Mouse (Mus musculus): ENCODE results near the gene Slc33a1. TPM values are rescaled to one million over a fixed set of nuclear protein-coding genes. Genes with fewer than 3 reads are reported as not detected.

Slc33a1 gene
- 12.8 and 17.3 TPM in 2 replicates for polyA plus RNA-seq (2012; rRNA removed; ENCODE audit: low replicate concordance)

GRCm38 (mm10) chr3:63964100-63964921, at the start of gene Slc33a1:
Gene Slc33a1, minus strand, starts transcription at chr3:63964768.

GRCm38 (mm10) chr3:63975955-63976908, 11.7 kb upstream of the Slc33a1 start, which contains the start of gene Gmps:
Gene Gmps, plus strand, starts transcription at chr3:63976106.

GRCm38 (mm10) chr3:63928878-63929859, 35.4 kb downstream of the Slc33a1 start, which contains the start of gene E130311K13Rik:
Gene E130311K13Rik, minus strand, starts transcription at chr3:63929472.

GRCm38 (mm10) chr3:63899309-63899695, 65.3 kb downstream of the Slc33a1 start, which contains the start of gene Plch1:
Gene Plch1, minus strand, starts transcription at chr3:63899472.

Other genes with a start within 250 kb of the Slc33a1 start
- gene Plch1, start 65.3 kb downstream of the Slc33a1 start, polyA plus RNA-seq (2012; rRNA removed; ENCODE audit: low replicate concordance), result 2.0 TPM in 1 of 2 replicates, not detected in the other
- 3.6 and 4.7 TPM in 2 replicates for gene E130311K13Rik, start 35.3 kb downstream of the Slc33a1 start, polyA plus RNA-seq (2012; rRNA removed; ENCODE audit: low replicate concordance)
- 3.4 and 5.5 TPM in 2 replicates for gene Gmps, start 11.3 kb upstream of the Slc33a1 start, polyA plus RNA-seq (2012; rRNA removed; ENCODE audit: low replicate concordance)
- 0.04 and 0.06 TPM in 2 replicates for gene Vmn2r1, start 116.8 kb upstream of the Slc33a1 start, polyA plus RNA-seq (2012; rRNA removed; ENCODE audit: low replicate concordance)
- gene Vmn2r2, start 177.2 kb upstream of the Slc33a1 start, polyA plus RNA-seq (2012; rRNA removed; ENCODE audit: low replicate concordance), result not detected in 2 replicates

All from subcutaneous adipose tissue, adult 2 months (tissue).